Mouse (Mus musculus): Measurements from ENCODE around the gene Zmym4. TPM values are rescaled to one million over a fixed set of nuclear protein-coding genes. Genes with fewer than 3 reads are reported as not detected.
"Not testable (repeated sequence)": the region's sequence is repeated elsewhere in the genome, so short reads cannot be mapped to it uniquely, and the experiment has no call there.

Gene Zmym4
- total RNA-seq (2017): 60.9 and 107 TPM in 2 replicates

DNA sequence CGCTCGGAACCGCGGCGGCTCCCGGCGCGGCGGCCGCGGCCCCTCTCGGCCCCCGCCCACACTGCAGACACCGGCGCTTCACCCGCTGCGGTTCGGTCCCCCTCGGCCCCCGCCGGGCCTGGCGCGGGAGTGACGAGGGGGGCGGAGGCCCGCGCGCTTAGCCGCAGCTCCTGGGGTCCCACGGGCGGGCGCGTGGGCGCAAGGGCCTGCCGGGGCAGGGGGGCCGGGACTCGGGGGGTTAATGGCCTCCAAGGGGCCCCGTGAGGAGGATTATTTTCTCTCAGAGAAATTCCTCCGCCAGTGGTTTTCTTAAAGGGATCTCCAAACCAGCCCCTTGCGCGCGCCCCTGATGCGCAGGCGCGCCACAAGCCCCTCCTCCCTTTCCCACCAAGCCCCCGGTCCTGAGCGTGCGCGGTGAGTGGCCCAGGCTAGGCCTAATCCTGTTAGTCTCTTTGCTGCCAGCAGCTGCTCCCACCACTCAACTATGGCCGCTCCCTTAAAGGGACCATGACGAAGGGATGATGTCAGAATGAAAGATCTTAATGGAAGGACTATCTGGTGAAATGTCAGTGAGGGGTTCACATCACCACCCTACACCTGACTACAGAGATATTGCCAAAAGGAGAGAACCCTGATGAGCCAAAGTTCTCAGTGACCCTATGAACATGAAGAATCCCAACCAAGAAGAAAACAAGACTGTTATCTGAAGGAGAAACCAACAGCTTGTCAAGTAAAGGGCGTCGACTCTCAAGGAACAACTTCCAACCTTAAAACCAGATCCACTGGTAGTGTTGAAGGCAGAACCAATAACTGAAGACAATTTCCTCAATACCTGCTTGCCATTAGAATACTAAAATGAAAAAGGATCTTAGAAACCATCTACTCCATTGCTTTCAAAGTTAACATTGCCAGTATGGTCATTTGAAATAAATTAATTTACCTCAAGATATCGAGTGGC lies at the start of gene Zmym4:
Gene Zmym4, minus strand, starts transcription at position 272 of the 958 bp plus-strand sequence.
- peak; percentile 97 for ATAC-seq (replicated peaks in 1 of 2; ENCODE audit: insufficient read depth in 1 of 2, low FRiP score in 2 of 2, low TSS enrichment in 1 of 2, low read depth in 1 of 2, poor library complexity in 2 of 2, severe bottlenecking in 2 of 2)

DNA sequence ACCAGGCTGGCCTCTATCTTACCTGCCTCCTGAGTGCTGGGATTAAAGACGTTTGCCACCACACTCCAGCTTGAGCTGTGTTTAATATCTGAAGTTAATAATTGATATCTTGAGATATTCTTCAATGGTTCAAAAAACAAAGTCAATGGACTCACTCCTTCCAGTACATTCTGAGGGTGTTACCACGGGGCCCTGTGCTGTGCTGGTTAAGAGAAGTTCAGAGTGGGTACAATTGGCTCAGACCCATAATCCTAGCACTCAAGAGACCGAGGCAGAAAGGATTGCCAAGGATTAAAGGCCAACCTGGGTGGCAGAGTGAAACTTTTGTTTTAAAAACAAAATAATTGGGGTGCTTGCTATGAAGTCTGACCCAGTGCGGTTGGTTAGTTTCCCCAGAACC lies 48.4 kb upstream of the Zmym4 start:
- no peak for ATAC-seq (replicated peaks in 1 of 2; ENCODE audit: insufficient read depth in 1 of 2, low FRiP score in 2 of 2, low TSS enrichment in 1 of 2, low read depth in 1 of 2, poor library complexity in 2 of 2, severe bottlenecking in 2 of 2)

DNA sequence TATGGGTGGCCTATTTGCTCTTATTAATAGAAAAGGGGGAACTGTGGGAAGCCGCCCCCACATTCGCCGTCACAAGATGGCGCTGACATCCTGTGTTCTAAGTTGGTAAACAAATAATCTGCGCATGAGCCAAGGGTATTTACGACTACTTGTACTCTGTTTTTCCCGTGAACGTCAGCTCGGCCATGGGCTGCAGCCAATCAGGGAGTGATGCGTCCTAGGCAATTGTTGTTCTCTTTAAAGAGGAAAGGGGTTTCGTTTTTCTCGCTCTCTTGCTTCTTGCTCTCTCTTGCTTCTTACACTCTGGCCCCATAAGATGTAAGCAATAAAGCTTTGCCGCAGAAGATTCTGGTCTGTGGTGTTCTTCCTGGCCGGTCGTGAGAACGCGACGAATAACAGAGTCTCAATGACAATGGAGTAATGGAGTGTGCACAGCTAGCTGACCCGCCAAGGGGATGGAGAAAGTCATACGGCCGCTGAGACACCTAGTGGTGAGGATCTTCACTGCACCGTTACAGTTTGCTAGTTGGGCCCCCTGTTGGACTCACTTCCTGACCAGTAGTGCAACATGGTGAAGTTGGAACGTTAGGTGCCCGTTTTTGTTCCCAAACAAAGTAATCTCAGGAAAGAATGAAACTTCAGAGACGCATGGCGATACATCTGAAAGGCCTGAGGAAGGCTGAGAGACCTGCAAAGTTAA lies 47.5 kb upstream of the Zmym4 start:
- ATAC-seq (replicated peaks in 1 of 2; ENCODE audit: insufficient read depth in 1 of 2, low FRiP score in 2 of 2, low TSS enrichment in 1 of 2, low read depth in 1 of 2, poor library complexity in 2 of 2, severe bottlenecking in 2 of 2): peak; percentile 100

DNA sequence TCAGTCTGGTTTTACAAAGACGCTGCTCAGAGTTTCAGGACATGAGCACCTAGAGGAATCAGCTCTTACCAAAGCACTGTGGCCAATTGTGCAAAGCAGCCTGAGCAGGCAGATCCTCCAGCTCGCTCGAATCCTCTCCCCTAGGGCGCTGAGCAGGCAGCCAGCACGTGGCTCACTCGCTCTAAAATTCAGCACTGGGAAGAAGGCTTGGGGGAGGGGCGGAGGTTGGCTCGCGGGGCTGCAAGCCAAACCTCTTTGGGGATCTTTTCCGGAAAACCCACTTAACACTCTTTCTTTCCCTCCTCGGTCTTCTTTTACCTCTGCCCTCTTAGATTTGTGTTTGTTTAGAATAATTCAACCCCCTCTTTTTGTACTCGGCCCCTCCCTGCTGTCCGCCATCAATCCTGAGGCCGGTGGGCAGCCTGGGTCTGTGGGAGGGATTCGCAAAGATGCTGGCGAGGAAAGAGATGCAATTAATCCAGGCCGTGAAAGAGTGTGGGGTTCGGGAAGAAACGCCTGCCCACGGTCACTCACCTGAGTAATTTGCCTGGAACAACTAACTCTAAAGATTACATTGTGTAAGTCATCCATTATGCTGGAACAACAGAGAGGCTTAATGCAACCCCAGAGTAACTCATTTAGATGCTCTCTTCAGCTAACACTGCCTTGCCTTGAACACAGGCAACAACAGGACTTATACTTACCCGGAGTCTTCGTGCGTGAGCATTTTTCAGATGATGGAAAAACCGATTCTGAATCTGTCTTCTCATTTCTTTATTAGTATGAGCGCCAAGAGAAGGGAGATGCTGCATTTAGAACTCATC lies 37.4 kb upstream of the Zmym4 start:
- peak; percentile 58 to 59; a peak in 2 of 4 replicates for ATAC-seq (replicated peaks in 1 of 2; ENCODE audit: insufficient read depth in 1 of 2, low FRiP score in 2 of 2, low TSS enrichment in 1 of 2, low read depth in 1 of 2, poor library complexity in 2 of 2, severe bottlenecking in 2 of 2)

DNA sequence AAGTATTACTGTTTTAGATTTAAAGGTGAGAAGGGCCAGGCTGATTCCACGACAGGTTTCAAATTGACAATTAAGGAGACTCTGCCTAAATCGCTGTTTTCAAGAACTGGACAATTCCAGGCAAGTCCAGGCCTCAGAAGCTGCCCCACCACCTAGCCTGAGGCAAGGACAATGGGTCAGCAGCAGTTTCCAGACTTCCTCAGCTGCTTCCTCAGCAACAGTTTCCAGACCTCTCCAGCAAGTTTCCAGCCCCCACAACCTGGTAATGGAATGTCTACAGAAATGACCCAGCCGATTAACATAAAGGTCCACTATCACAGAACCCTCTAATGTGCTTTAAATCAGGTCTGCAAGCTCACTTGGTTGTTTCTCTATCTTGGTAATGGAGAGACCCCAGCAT lies 36.4 kb upstream of the Zmym4 start:
- ATAC-seq (replicated peaks in 1 of 2; ENCODE audit: insufficient read depth in 1 of 2, low FRiP score in 2 of 2, low TSS enrichment in 1 of 2, low read depth in 1 of 2, poor library complexity in 2 of 2, severe bottlenecking in 2 of 2): no peak

DNA sequence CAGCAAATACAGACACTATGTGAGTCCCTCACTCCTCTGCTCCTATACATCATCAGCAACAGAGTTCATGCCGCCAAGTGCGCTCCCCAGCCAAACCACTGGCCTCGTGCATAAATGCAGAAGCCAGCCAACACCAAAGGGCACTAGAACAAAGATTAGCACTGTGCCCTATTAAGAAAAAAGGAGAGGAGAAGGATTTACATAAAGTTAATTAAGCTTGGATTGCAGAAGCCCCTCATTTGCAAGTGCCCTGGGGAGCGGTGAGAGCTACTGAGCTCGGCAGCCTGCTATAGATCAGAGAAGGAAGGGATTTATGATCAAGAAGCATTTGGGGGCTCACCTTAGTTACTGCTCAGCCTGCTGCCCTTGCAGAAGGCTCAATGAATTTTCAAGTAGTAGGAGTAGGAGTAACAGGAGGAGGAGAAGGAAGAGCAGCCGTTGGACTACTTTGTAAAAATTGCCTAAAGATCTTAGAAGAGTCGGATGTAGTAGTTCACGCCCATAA lies 32.7 kb upstream of the Zmym4 start:
- no peak for ATAC-seq (replicated peaks in 1 of 2; ENCODE audit: insufficient read depth in 1 of 2, low FRiP score in 2 of 2, low TSS enrichment in 1 of 2, low read depth in 1 of 2, poor library complexity in 2 of 2, severe bottlenecking in 2 of 2)

DNA sequence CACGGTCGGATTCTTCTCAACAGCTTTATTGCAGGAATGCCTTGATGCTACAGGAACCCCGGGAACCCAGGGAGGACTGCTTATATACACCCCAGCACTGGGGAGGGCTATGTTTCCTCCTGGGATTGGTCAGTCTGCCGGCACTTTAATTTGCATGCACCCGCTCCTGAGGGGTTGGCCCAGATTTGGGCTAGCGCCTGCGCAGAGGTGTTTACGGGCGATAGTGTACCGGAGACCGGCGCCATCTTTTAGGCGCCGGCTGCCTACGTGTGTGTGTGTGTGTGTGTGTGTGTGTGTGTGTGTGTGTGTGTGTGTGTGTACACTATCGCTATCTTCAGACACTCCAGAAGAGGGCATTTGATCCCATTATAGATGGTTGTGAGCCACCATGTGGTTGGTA lies 31.4 kb upstream of the Zmym4 start:
- ATAC-seq (replicated peaks in 1 of 2; ENCODE audit: insufficient read depth in 1 of 2, low FRiP score in 2 of 2, low TSS enrichment in 1 of 2, low read depth in 1 of 2, poor library complexity in 2 of 2, severe bottlenecking in 2 of 2): not testable (repeated sequence)

DNA sequence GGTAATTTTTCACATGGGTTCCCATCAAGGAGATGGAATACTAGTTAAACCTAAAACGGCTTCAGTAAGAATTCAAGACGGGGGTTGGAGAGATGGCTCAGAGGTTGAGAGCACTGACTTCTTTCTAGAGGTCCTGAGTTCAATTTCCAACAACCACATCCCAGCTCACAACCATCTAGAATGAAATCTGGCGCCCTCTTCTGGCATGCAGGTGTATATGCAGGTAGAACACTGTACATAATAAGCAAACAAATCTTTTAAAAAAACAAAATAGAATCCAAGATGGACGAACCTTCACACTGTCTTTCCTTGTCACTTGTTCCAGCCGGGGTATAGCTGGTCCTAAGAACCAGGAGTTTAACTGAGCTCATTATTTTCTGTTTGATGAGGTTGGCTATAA lies 24.4 kb upstream of the Zmym4 start:
- no peak for ATAC-seq (replicated peaks in 1 of 2; ENCODE audit: insufficient read depth in 1 of 2, low FRiP score in 2 of 2, low TSS enrichment in 1 of 2, low read depth in 1 of 2, poor library complexity in 2 of 2, severe bottlenecking in 2 of 2)

DNA sequence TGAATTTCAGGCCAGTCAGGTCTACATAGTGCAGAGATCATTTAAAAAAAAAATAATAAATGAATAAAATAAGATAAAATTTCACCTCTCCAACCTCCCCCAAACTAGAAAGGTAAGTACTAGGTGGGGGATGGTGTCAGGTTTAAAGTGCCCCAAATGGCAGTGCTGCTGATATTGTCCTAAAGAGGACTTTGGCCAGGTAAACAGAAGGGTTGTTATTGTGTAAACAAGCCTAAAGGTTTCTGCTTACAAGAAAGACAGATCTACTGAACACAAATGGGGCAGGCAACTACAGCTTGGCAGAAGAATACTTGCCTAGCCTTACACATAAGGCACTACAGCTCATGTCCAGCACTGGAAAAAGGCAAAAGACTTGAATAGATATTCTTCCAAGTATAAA lies 22.6 kb upstream of the Zmym4 start:
- no peak for ATAC-seq (replicated peaks in 1 of 2; ENCODE audit: insufficient read depth in 1 of 2, low FRiP score in 2 of 2, low TSS enrichment in 1 of 2, low read depth in 1 of 2, poor library complexity in 2 of 2, severe bottlenecking in 2 of 2)

DNA sequence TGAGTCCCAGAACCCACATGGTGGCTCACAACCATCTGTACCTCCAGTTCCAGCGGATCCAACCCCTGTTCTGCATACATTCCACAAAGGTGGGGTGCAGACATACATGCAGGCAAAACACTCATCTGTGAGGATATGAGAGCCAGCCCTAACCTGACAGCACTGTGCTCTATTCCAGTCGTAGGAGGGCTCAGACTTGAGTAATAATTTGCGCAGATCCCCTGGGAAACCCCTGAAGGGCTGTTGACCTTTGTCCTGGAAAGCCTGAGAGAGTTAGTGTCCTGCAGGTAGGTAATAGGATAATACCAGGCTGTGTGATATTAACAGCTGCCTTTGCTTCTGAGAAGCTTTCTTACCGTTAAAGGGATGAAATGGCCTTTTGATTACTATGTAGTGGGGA lies 20.6 kb upstream of the Zmym4 start:
- no peak for ATAC-seq (replicated peaks in 1 of 2; ENCODE audit: insufficient read depth in 1 of 2, low FRiP score in 2 of 2, low TSS enrichment in 1 of 2, low read depth in 1 of 2, poor library complexity in 2 of 2, severe bottlenecking in 2 of 2)

DNA sequence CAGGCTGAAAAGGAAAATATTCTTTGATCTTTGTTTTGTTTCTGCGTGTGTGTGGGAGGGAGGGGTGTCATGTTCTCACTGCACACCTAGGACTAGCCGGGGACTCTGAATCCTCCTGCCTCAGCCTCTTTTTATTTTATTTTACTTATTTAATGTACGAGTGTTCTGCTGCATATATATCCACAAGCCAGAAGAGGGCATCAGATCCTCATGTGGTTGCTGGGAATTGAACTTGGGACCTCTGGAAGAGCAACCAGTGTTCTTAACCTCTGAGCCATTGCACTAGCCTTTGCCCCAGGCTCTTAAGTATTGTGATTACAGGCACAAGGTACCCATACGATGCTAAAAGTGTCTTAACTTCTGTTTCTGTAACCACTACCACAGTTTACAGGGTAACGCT lies 18.8 kb upstream of the Zmym4 start:
- ATAC-seq (replicated peaks in 1 of 2; ENCODE audit: insufficient read depth in 1 of 2, low FRiP score in 2 of 2, low TSS enrichment in 1 of 2, low read depth in 1 of 2, poor library complexity in 2 of 2, severe bottlenecking in 2 of 2): no peak

DNA sequence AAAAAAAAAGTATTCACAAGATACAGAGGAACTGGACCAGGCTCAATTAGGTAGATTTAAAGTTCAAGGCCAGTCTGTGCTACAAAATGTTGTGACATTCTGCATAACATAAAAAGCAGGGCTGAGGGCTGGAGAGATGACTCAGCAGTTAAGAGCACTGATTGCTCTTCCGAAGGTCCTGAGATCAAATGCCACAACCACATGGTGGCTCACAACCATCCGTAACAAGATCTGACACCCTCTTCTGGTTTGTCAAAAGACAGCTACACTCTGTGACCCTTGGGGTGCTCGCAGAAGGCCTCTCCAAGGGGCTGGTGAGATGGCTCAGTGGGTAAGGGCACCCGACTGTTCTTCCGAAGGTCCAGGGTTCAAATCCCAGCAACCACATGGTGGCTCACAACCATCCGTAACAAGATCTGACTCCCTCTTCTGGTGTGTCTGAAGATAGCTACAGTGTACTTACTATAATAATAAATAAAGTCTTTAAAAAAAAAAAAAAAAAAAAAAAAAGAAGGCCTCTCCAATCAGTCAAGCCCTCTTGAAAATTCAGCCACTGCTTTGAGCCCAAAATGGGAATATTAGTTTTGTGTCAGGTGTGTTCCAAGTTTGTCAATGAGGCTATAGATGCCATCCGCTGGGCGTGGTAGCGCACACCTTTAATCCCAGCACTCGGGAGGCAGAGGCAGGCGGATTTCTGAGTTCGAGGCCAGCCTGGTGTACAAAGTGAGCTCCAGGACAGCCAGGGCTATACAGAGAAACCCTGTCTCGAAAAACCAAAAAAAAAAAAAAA lies 16.0 kb upstream of the Zmym4 start:
- ATAC-seq (replicated peaks in 1 of 2; ENCODE audit: insufficient read depth in 1 of 2, low FRiP score in 2 of 2, low TSS enrichment in 1 of 2, low read depth in 1 of 2, poor library complexity in 2 of 2, severe bottlenecking in 2 of 2): not testable (repeated sequence)

DNA sequence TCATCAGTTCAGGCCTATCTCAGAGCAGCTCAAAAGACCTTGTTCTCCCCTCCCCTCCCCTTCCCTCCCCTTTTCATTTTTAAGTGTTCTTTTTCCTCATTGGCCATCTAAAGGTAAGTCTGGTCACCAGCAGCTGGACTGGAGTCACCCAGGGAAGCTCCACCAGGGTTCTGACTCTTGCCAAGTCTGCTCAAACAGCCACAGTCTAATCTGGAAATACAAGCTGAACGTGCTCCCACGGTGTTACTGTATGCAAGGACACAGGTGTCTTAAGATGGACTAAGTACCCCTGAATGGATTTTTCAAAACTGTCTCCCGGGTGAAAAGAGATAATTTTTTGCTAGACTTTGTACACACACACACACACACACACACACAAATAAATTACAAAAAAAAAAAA lies 15.4 kb upstream of the Zmym4 start:
- ATAC-seq (replicated peaks in 1 of 2; ENCODE audit: insufficient read depth in 1 of 2, low FRiP score in 2 of 2, low TSS enrichment in 1 of 2, low read depth in 1 of 2, poor library complexity in 2 of 2, severe bottlenecking in 2 of 2): no peak

DNA sequence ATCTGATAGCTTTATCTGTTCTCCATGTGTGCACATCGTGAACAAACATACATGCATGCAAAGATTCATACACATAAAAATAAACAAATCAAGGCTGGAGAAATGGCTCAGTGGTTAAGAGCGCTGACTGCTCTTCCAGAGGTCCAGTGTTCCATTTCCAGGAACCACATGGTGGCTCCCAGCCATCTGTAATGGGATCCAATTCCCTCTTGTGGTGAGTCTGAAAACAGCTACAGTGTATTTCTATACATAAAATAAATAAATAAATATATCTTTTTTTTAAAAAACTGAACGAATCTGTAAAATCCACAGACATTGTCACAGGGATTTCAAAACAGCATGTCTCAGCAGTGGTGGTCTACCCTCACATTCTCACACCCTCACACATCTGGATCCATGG lies 10.8 kb upstream of the Zmym4 start:
- no peak for ATAC-seq (replicated peaks in 1 of 2; ENCODE audit: insufficient read depth in 1 of 2, low FRiP score in 2 of 2, low TSS enrichment in 1 of 2, low read depth in 1 of 2, poor library complexity in 2 of 2, severe bottlenecking in 2 of 2)

DNA sequence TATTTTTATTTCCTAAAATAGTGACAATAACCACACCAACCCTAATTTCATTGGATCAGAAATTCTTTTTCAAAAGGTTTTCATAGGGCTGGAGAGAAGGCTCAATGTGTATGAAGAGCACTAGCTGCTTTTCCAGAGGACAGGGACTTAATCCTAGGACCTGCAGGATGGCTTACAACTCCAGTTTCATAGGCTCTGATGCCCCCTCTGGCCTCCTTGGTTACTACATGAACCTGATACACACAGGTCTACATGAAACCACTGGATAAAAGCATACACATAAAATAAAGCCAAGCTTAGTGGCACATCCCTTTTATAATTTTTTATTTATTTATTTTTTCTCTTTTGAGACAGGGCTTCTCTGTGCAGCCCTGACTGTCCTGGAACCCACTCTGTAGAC lies 9.5 kb upstream of the Zmym4 start:
- no peak for ATAC-seq (replicated peaks in 1 of 2; ENCODE audit: insufficient read depth in 1 of 2, low FRiP score in 2 of 2, low TSS enrichment in 1 of 2, low read depth in 1 of 2, poor library complexity in 2 of 2, severe bottlenecking in 2 of 2)

DNA sequence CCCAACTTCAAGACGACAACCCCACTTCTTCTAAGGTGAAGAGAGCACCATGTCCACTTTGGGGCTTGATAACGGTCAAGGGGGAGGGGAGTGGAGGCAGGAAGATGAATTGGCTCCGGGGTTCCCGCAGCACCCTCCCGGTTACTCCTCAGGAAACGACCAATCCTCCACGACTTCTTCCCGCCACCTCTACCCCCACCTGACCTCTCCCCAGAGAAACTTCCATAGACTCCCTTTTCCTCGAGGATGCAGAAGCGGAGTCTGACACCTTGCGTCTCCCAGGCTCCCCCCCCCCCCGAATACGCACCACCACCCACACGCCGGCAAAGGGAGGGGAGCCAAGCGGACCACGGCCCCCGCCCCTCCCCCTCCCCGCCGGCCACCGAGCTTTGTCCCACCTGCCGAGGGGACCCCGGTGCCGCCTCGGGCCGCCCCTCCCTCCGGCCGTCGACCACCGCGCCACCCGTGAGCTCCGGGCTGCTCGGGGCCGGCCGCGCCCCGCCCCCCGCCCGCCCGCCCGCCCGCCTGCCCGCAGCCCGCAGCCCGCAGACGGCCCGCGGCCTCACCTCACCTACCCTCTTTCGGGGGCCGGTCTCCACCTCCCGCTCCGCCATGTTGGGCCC lies 583 bp downstream of the Zmym4 start:
- peak; percentile 14 to 39; a peak in 2 of 4 replicates for ATAC-seq (replicated peaks in 1 of 2; ENCODE audit: insufficient read depth in 1 of 2, low FRiP score in 2 of 2, low TSS enrichment in 1 of 2, low read depth in 1 of 2, poor library complexity in 2 of 2, severe bottlenecking in 2 of 2)
